Mouse (Mus musculus) cortical plate, adult 2 months (tissue): ENCODE measurements around the gene Smpdl3a. TPM values are rescaled to one million over a fixed set of nuclear protein-coding genes. Genes with fewer than 3 reads are reported as not detected.

ENCODE experiments used
- H3K27ac ChIP-seq: fragments of 200-500 bp; 2 replicates; pipeline ENCODE4 v1.5.1; 2012; ENCODE audit warnings: low read length, control low read depth, inconsistent platforms; ENCODE audit not compliant: insufficient read depth
- H3K4me1 ChIP-seq: fragments of 200-500 bp; 2 replicates; pipeline ENCODE4 v1.6.1; 2011; ENCODE audit warnings: low read length; ENCODE audit not compliant: control insufficient read depth, insufficient read depth
- H3K4me3 ChIP-seq: fragments of 200-500 bp; 2 replicates; pipeline ENCODE4 v1.5.1; 2011; ENCODE audit warnings: mild to moderate bottlenecking, low read length, control low read depth; ENCODE audit not compliant: insufficient read depth
- CTCF ChIP-seq: fragments of 200-500 bp; IDR thresholded peaks from 2 replicates; pipeline ENCODE4 v1.5.1; 2011; ENCODE audit warnings: mild to moderate bottlenecking, control low read depth, low read length; ENCODE audit not compliant: insufficient read depth; ENCODE audit errors: extremely low read depth
- POLR2A ChIP-seq: fragments of 200-500 bp; IDR thresholded peaks from 2 replicates; pipeline ENCODE4 v1.6.1; 2011; ENCODE audit warnings: mild to moderate bottlenecking, low read length, control low read depth; ENCODE audit not compliant: insufficient read depth; ENCODE audit errors: extremely low read depth
- polyA plus RNA-seq: library from polyadenylated mRNA; depleted of rRNA; stranded (reverse); fragments of >200 nt; gene quantifications from 2 replicates; pipeline ENCODE4 v1.2.3, GENCODE M21; 2012; rRNA removed

The Smpdl3a gene
- polyA plus RNA-seq, 1 experiment = 45.0 TPM

DNA sequence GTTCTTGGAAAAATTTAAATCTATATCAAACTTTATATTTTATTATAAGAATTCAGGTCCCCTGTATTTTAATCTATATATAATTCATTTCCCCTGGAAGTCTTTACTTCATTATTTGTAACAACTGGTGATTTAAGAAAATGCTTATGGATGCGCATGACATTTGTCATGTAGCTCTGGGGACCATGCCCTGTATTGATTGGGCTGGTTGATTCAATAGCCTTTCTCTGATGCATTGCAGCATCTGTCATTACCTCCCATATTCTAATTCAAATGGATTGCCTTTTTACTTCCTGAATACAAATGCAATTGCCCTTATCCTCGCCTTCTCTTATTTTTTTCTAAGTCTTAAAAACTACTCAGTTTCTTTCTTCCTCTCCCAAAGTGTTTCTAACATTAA is 20.2 kb downstream of the Smpdl3a start:
- no peak overlapping the region for H3K27ac ChIP-seq
- no peak overlapping the region for H3K4me3 ChIP-seq
- TF ChIP-seq POLR2A = no peak
- H3K4me1 ChIP-seq = no peaks in the 10 kb centered on the region; the same call in 1 of the 2 replicates

DNA sequence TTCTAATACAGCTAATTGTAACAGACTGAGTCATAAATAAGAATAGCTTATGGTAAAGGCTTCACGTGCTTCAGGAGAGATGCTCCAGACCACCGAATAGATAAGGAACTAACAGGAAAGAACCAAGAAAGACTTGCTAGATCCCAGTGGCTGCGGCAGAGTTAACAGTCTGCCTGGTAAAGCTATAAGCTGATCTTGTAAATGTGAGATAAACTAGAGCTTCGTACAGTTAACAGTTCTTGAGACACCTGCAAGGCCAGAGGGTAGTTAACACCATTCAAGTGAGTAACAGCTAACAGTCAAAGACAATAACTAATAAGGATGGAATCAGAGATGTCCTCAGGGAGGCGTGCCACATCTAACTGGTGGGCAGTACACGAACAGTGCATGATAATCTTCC is 21.7 kb downstream of the Smpdl3a start:
- no peaks in the 10 kb centered on the region; the same call in 1 of the 2 replicates for H3K4me1 ChIP-seq
- H3K27ac ChIP-seq = no peak overlapping the region
- TF ChIP-seq POLR2A (no peak), CTCF (no peak)
- H3K4me3 ChIP-seq = no peak overlapping the region

DNA sequence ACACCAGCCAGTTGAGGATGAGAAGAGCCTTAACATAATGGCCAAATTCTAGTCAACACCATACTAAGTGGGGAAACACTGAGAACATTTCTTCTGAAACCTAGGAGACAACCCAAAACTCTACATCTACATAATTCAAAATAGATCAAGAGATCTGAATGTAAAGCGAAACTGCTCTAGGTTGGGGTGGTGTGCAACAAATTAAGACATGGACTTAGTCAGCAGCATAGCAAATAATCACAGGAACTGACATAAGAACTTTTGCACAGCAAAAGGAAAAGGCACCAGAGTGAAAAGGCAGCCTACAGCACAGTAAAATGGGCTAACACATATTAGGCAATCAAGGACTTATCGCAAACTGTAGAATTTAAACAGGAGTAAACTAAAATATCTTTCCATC is 25.1 kb downstream of the Smpdl3a start:
- Histone ChIP-seq H3K4me3 (no peak overlapping the region), H3K27ac (no peak overlapping the region)
- TF ChIP-seq CTCF (no peak), POLR2A (no peak)

DNA sequence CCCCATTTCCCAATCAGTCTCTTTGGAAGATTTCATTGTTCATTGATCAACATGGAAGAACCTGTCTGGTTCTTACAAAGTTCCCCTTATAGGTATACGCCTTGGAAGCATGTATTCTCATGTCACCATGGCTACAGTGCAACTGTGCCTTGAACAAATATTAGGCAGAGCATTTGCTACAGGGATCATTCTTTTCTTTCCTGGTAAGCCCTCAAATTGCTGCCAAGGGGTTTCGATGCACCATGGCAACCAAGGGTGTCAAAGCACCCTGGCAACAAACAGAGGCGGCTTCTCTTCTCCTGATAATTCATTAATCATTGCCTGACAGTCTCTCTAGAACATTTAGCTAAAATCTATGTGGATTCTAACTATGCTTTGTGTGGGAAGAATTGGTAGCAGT is 28.3 kb downstream of the Smpdl3a start:
- Histone ChIP-seq H3K4me1 (no peaks in the 10 kb centered on the region), H3K4me3 (no peak overlapping the region), H3K27ac (no peak overlapping the region)
- TF ChIP-seq CTCF (no peak), POLR2A (no peak)

More for the DNA sequence above, 25.1 kb downstream of the Smpdl3a start:
- no peaks in the 10 kb centered on the region for H3K4me1 ChIP-seq

DNA sequence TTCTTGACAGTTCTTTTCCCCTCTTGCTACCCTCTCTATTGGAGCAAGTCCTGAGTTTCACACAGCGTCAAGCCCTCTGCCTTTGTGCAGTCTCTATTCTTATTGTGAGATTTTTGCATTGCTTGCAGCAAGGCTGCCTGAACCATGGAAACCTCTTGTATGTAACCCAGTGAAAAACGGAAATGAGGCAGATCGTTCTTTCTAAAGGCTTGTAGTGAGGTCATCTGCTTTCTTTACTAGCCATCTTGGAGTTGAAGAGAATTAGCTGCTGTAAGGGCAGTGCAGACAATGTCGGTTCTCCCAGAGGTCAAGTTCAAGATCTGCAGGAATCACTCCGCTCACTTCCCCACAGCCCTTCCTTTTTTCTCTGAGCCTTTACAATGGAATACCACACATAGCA is 34.5 kb downstream of the Smpdl3a start:
- Histone ChIP-seq H3K27ac (no peak overlapping the region), H3K4me3 (no peak overlapping the region), H3K4me1 (no peaks in the 10 kb centered on the region)
- TF ChIP-seq CTCF = no peak

DNA sequence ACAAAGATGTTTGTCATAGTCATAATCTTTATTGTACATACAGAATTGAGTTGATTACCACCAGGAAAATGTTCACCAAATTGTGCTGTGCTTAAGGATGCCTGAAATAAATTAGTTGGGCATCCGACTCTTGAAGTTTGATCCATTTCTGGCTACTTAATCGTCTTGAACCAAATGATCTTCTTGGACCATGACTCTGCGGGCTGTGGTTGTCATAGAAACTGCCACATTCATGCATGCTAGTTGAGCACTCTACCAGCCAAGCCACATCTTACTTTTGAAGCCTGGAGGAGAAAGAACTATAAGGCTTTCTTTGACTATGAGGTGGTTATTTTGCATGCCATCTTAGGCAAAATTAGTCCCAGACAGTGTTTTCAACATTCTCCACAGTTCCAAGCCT is 35.5 kb downstream of the Smpdl3a start:
- TF ChIP-seq POLR2A = no peak
- TF ChIP-seq CTCF = no peak
- no peak overlapping the region for H3K27ac ChIP-seq
- H3K4me1 ChIP-seq = no peaks in the 10 kb centered on the region
- H3K4me3 ChIP-seq = no peak overlapping the region

DNA sequence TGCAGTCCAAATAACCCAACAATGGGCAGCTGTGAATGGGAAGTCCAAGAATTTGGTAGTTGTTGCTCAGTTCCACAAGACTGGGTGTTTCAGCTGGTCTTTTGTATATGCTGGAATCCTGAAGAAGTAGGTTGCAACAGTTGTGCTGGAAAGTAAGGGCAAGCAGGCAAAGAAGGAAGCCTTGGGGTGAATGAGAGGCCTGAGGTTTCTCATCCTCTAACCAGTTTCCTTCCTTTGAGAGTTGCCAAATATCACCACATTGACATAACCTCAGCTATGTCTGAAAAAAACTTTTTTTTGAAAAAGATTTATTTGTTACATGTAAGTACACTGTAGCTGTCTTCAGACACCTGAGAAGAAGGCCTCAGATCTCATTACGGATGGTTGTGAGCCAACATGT is 41.0 kb downstream of the Smpdl3a start:
- TF ChIP-seq CTCF (no peak), POLR2A (no peak)
- no peak overlapping the region for H3K27ac ChIP-seq
- H3K4me1 ChIP-seq = no peaks in the 10 kb centered on the region
- H3K4me3 ChIP-seq = no peak overlapping the region

DNA sequence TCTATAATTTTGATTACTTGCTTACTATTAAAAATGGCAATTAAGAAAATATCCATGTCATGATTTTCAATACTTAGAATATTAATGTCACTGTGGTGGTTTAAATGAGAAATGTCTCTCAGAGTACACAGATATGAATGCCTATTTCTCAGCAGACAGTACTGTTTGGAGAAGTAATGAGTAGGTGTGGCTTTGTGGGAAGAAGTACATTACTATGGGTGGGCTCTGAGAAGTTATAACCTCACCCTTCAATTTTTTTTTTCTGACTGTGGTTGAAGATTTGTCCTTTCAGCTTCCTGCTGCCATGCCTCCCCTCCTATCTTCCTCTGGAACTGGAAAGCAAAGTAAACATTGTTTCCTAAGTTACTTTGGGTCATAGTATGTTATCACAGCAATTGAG is 41.8 kb downstream of the Smpdl3a start:
- H3K4me1 ChIP-seq = no peaks in the 10 kb centered on the region
- no peak for TF ChIP-seq CTCF
- no peak for TF ChIP-seq POLR2A
- H3K27ac ChIP-seq = no peak overlapping the region
- no peak overlapping the region for H3K4me3 ChIP-seq

DNA sequence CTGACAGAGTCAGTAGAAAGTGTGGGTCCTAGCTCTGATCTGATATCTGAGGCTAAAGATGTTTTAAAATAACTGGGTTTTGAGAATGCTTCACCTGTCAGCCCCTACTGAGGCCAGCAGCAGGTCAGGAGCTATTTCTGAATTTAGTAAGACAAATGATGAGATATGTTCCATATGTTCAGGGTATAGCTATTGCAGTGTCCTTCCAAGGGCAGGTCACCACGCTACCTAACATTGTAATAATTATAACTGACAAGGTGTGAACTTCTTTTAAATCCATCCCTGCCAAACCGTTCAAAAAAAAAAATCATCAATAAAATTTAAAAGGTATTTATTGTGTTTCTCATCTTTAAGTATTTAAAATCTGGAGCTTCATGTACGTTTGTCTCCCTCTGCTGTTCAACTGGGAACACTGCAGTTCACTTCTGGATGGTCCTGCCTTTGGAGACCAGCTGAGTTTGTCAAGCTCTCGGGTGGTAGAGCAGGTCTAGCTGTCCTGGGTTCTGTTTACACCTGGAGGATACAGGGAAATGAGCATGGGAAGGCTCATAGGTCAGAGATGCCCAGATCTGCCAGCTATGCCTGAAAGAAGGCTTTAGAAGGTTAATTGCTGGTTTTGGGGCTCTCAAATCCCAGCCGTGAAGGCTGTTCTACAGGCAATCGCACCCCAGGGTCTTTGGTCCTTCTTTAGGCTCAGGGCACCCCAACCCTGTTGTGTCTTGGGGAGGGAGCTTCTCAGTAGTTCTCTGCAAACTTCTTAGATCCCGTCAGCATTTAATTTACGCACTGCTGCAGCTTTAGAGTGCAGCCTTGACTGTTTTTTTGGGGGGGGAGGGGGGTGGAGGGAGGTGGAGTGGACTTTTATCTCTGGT is 47.7 kb downstream of the Smpdl3a start:
- no peak overlapping the region for H3K27ac ChIP-seq
- H3K4me3 ChIP-seq = no peak overlapping the region
- TF ChIP-seq POLR2A (no peak), CTCF (peak; percentile 85)
- H3K4me1 ChIP-seq = no peaks in the 10 kb centered on the region

DNA sequence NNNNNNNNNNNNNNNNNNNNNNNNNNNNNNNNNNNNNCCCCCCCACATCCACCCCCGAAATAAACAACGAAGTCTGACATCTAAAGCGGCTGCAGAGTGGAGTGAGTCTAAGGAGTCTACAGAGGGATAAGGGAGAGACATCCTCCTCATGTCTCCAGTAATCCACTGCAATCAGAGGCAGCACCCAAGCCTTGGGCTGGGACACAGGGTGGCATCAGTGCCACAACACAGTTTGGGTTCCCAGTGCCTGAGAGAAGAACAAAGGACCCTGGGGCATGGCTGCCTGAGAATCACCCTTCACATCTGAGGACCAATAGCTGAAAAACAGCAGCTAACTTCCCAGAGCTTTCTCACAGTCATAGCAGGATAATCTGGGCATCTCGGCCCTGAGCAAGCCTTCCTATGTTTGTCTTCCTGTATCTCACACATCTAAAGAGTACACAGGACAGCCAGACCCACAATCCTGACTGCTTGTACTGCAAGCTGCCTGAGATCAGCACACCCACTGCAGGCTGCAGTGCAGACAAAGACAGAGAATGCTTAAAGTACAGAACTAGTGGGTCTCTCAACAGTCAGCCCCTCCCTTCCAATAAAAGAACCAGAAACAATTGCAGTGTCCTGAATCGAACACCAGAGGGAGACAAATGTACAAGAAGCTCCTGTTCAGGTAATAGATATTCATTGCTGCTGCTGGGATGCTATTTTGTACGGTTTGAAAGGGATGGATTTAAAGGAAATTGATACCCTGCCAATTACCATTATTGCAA is 54.0 kb downstream of the Smpdl3a start:
- Histone ChIP-seq H3K4me1 (no peaks in the 10 kb centered on the region), H3K27ac (no peak overlapping the region), H3K4me3 (no peak overlapping the region)
- TF ChIP-seq CTCF = peak; percentile 39; the same call in 1 of the 2 replicates
- no peak for TF ChIP-seq POLR2A

Other genes with a start within 250 kb of the Smpdl3a start
- gene Pkib, start 162.4 kb upstream of the Smpdl3a start, polyA plus RNA-seq = 13.1 and 14.6 TPM in 2 replicates
- gene Fabp7, start 9.5 kb upstream of the Smpdl3a start, polyA plus RNA-seq = 66.2 TPM in 2 replicates